Mouse (Mus musculus) lung, embryonic 16.5 days (tissue): ENCODE data around the gene Fam170b. TPM values are rescaled to one million over a fixed set of nuclear protein-coding genes. Genes with fewer than 3 reads are reported as not detected.

Source experiments
- ATAC-seq: fragments of 200-750 bp; cut with Nextera tagmentation; 2 replicates; pipeline ENCODE4 v1.8.0; 2017; ENCODE audit warnings: low read depth, mild to moderate bottlenecking, moderate library complexity
- H3K27ac ChIP-seq: fragments of 300-500 bp; sonication (generic); 2 replicates; pipeline ENCODE4 v1.5.1; 2014; ENCODE audit warnings: mild to moderate bottlenecking, control low read depth, low read length
- H3K27me3 ChIP-seq: fragments of 300-500 bp; sonication (generic); 2 replicates; pipeline ENCODE4 v1.6.1; 2014; ENCODE audit warnings: low read depth, low read length, mixed read lengths; ENCODE audit not compliant: control insufficient read depth, insufficient read depth
- H3K36me3 ChIP-seq: fragments of 300-500 bp; sonication (generic); 2 replicates; pipeline ENCODE4 v1.6.1; 2014; ENCODE audit warnings: low read length; ENCODE audit not compliant: control insufficient read depth, insufficient read depth
- H3K4me1 ChIP-seq: fragments of 300-500 bp; sonication (generic); replicated peaks from 2 replicates; pipeline ENCODE4 v1.6.1; 2014; ENCODE audit warnings: low read length, mixed read lengths; ENCODE audit not compliant: control insufficient read depth, insufficient read depth
- H3K4me2 ChIP-seq: fragments of 300-500 bp; sonication (generic); 2 replicates; pipeline ENCODE4 v1.6.1; 2014; ENCODE audit warnings: low read depth, low read length, control low read depth
- H3K4me3 ChIP-seq: fragments of 300-500 bp; sonication (generic); 2 replicates; pipeline ENCODE4 v1.5.1; 2014; ENCODE audit warnings: mild to moderate bottlenecking, low read length, control low read depth
- H3K9ac ChIP-seq: fragments of 300-500 bp; sonication (generic); 2 replicates; pipeline ENCODE4 v1.6.1; 2014; ENCODE audit warnings: low read length, control low read depth
- H3K9me3 ChIP-seq: fragments of 300-500 bp; sonication (generic); 2 replicates; pipeline ENCODE4 v1.6.1; 2016; ENCODE audit warnings: low read length; ENCODE audit not compliant: control insufficient read depth
- WGBS: fragments of 180-500 bp; shearing (Covaris S2); extraction: QIAGEN DNeasy Blood & Tissue Kit; methylation state at CpG from one replicate; pipeline ENCODE4 v1.1.7; 2014; 5-methylcytosine and 5-hydroxymethylcytosine counted together
- polyA plus RNA-seq: library from polyadenylated mRNA; unstranded; fragments of >200 nt; fragmentation: Nextera tagmentation; extraction: Ambion mirVana; gene quantifications from 2 replicates; pipeline ENCODE4 v1.2.1, GENCODE M21; 2015

The Fam170b gene
- polyA plus RNA-seq, 1 experiment from 2014 or later = 0.11 TPM

- Histone ChIP-seq H3K4me3 (peak overlapping the region; percentile 64), H3K27ac (peak overlapping the region; percentile 42), H3K9ac (peak overlapping the region; percentile 82; the same call in 1 of the 2 replicates), H3K4me2 (peak overlapping the region; percentile 67), H3K36me3 (no peaks in the 10 kb centered on the region), H3K9me3 (no peaks in the 10 kb centered on the region), H3K4me1 (peaks cover 14% of the 10 kb centered on the region), H3K27me3 (peaks cover 2% of the 10 kb centered on the region; the same call in 1 of the 2 replicates)
- 28% methylated on average over 5 of the region's 5 CpGs for WGBS
- ATAC-seq = no peak
Observed at GRCm38 (mm10) chr14:32856246-32856645, 22.5 kb downstream of the Fam170b start.

- under 1% methylated on average over 58 of the region's 68 CpGs for WGBS
- H3K27ac ChIP-seq = peak within 1 kb of the TSS; percentile 82
- H3K9me3 ChIP-seq = no peaks in the 10 kb centered on the region
- H3K27me3 ChIP-seq = peaks cover 2% of the 10 kb centered on the region; the same call in 1 of the 2 replicates
- peak within 1 kb of the TSS; percentile 67 for H3K4me2 ChIP-seq
- H3K36me3 ChIP-seq = no peaks in the 10 kb centered on the region
- H3K4me1 ChIP-seq = peaks cover 18% of the 10 kb centered on the region
- peak within 1 kb of the TSS; percentile 82 for H3K9ac ChIP-seq
- peak; percentile 77 for ATAC-seq
- H3K4me3 ChIP-seq = peak within 1 kb of the TSS; percentile 64
Observed at GRCm38 (mm10) chr14:32856681-32857328, 23.0 kb downstream of the Fam170b start, which contains the start of gene Vstm4. TSS of gene Vstm4 (plus strand) at chr14:32856756.

- peaks cover 24% of the 10 kb centered on the region for H3K4me1 ChIP-seq
Observed at GRCm38 (mm10) chr14:32858361-32858760, 24.6 kb downstream of the Fam170b start.

GRCm38 (mm10) chr14:32858941-32859510 is 25.3 kb downstream of the Fam170b start:
- Histone ChIP-seq H3K9me3 (no peaks in the 10 kb centered on the region), H3K4me1 (peaks cover 24% of the 10 kb centered on the region), H3K27ac (0 out of 2 replicates have a peak overlapping the region, but pooled peaks have one; percentile 13), H3K4me2 (0 out of 2 replicates have a peak overlapping the region, but pooled peaks have one; percentile 1), H3K4me3 (no peak overlapping the region), H3K9ac (no peak overlapping the region), H3K36me3 (peaks cover 2% of the 10 kb centered on the region), H3K27me3 (peaks cover 2% of the 10 kb centered on the region; the same call in 1 of the 2 replicates)
- 56% methylated on average over 6 of the region's 6 CpGs for WGBS
- ATAC-seq = no peak

More at GRCm38 (mm10) chr14:32858361-32858760, 24.6 kb downstream of the Fam170b start:
- Histone ChIP-seq H3K27me3 (peaks cover 2% of the 10 kb centered on the region; the same call in 1 of the 2 replicates), H3K4me3 (peak overlapping the region; percentile 64; the same call in 1 of the 2 replicates), H3K4me2 (peak overlapping the region; percentile 67), H3K27ac (peak overlapping the region; percentile 13), H3K9ac (no peak overlapping the region), H3K9me3 (no peaks in the 10 kb centered on the region), H3K36me3 (no peaks in the 10 kb centered on the region)
- ATAC-seq = no peak
- WGBS = 89% methylated on average over 10 of the region's 10 CpGs

GRCm38 (mm10) chr14:32859831-32860569 is 26.2 kb downstream of the Fam170b start:
- 45% methylated on average over 11 of the region's 11 CpGs for WGBS
- Histone ChIP-seq H3K4me2 (no peak overlapping the region), H3K9me3 (no peaks in the 10 kb centered on the region), H3K27ac (peak overlapping the region; percentile 63), H3K9ac (no peak overlapping the region), H3K4me3 (no peak overlapping the region), H3K27me3 (peaks cover 2% of the 10 kb centered on the region; the same call in 1 of the 2 replicates), H3K4me1 (peaks cover 33% of the 10 kb centered on the region), H3K36me3 (peaks cover 2% of the 10 kb centered on the region)
- no peak for ATAC-seq

- Histone ChIP-seq H3K4me2 (no peak overlapping the region), H3K9me3 (no peaks in the 10 kb centered on the region), H3K9ac (0 out of 2 replicates have a peak overlapping the region, but pooled peaks have one; percentile 11), H3K27me3 (peaks cover 2% of the 10 kb centered on the region; the same call in 1 of the 2 replicates), H3K4me1 (peaks cover 33% of the 10 kb centered on the region), H3K36me3 (peaks cover 2% of the 10 kb centered on the region), H3K27ac (peak overlapping the region; percentile 90), H3K4me3 (no peak overlapping the region)
- ATAC-seq = peak; percentile 89
- WGBS = 18% methylated on average over 6 of the region's 6 CpGs
Observed at GRCm38 (mm10) chr14:32861149-32861581, 27.4 kb downstream of the Fam170b start.

- H3K9me3 ChIP-seq = no peaks in the 10 kb centered on the region
- no peak overlapping the region for H3K4me2 ChIP-seq
- H3K9ac ChIP-seq = 0 out of 2 replicates have a peak overlapping the region, but pooled peaks have one; percentile 11
- 33% methylated on average over 2 of the region's 2 CpGs for WGBS
- ATAC-seq = peak; percentile 30
- H3K4me3 ChIP-seq = no peak overlapping the region
- H3K36me3 ChIP-seq = peaks cover 2% of the 10 kb centered on the region
- H3K27ac ChIP-seq = peak overlapping the region; percentile 90
- no peaks in the 10 kb centered on the region; the same call in 1 of the 2 replicates for H3K27me3 ChIP-seq
- peaks cover 30% of the 10 kb centered on the region for H3K4me1 ChIP-seq
Observed at GRCm38 (mm10) chr14:32861656-32862055, 27.9 kb downstream of the Fam170b start.

- Histone ChIP-seq H3K9ac (no peak overlapping the region), H3K27me3 (no peaks in the 10 kb centered on the region), H3K4me1 (peaks cover 23% of the 10 kb centered on the region), H3K27ac (peak overlapping the region; percentile 19), H3K36me3 (peaks cover 2% of the 10 kb centered on the region), H3K4me3 (no peak overlapping the region), H3K9me3 (no peaks in the 10 kb centered on the region), H3K4me2 (no peak overlapping the region)
- ATAC-seq = no peak
- 35% methylated on average over 3 of the region's 3 CpGs for WGBS
Observed at GRCm38 (mm10) chr14:32865331-32865730, 31.6 kb downstream of the Fam170b start.
